Mouse (Mus musculus) liver, postnatal 0 days (tissue): ENCODE results near the gene Zbtb9.

Source experiments
- CTCF ChIP-seq: sonication (generic); IDR thresholded peaks from 2 replicates; pipeline ENCODE4 v1.5.1; 2016; ENCODE audit warnings: antibody characterized with exemption, low read depth
- EP300 ChIP-seq: IDR thresholded peaks from 2 replicates; pipeline ENCODE4 v1.6.1; 2016; ENCODE audit warnings: antibody characterized with exemption, low read depth, mild to moderate bottlenecking

DNA sequence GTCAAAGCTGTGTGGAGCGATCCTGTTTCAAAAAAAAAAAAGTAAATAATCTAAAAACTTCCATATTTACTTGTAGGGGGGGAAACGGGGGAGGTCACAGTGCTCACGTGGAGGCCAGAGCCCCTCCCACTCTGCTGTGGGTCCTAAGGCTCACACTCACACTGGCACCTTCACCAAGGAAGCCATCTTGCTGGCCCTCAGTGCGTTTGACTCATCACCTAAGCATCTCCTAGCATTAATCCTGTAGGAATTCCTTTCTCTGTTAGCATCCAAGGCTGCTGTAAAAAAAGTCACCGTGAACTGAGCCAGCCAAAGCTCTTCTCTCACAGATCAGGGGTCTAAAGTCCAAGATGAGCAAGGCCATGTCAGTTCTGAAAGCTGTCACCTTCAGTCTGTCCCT lies 16.7 kb upstream of the Zbtb9 start:
- no peak for TF ChIP-seq CTCF
- TF ChIP-seq EP300 = no peak
